Mouse (Mus musculus) kidney, adult 11 months (tissue): ENCODE measurements around the gene Bcl7a.

Experiments used
- DNase-seq: peaks from one replicate; pipeline ENCODE4 v3.0.0; 2022

Bcl7a gene

GRCm38 (mm10) chr5:123343707-123344627, at the start of gene Bcl7a:
Gene Bcl7a (plus strand): TSS chr5:123343834.
- DNase-seq: peak; percentile 88

DNA sequence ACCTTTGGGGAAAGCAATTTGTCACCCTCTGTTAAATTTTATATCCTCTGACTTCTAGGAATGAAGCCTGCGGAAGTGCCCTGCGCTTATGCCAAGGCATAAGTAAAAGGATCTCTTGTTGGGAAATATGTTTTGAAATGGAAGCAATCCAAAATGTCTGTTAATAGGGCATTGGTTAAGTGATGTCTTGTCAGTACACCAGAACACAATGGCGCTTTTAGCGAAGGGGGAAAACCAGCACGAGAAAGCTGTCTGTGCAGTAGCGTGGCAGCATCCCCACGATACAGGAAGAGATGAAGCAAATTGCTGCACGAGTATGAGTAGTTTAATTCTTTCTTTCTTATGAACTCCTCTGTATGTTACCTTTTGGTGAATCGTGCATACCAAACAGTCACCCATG, 49.0 kb upstream of the Bcl7a start:
- no peak for DNase-seq

DNA sequence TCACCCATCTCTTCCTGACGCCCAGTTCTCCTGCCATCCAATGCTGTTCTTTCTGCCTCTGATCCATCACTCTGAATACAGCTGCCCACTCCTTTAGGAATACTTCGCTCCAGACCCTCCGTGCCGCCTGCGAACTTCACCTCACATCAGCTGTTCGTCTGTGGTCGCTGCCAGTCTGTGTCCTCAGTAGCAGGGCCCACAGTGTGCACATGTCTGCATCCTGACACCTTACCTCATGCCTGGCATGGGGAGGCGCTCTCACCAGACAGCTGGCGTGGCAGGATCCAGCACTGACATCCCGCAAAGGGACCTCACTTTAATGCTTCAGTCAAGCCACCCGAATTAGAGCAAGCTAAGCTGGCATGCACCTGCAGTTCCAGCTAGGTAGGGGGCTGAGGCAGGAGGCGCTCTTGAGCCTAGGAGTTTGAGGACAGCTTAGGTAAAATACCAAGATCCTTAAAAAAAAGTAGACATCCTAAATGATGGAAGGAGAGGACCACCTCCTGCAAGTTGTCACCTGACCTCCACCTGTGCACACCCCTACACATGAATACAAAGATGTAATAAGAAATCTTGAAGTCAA, 47.3 kb upstream of the Bcl7a start:
- no peak for DNase-seq

DNA sequence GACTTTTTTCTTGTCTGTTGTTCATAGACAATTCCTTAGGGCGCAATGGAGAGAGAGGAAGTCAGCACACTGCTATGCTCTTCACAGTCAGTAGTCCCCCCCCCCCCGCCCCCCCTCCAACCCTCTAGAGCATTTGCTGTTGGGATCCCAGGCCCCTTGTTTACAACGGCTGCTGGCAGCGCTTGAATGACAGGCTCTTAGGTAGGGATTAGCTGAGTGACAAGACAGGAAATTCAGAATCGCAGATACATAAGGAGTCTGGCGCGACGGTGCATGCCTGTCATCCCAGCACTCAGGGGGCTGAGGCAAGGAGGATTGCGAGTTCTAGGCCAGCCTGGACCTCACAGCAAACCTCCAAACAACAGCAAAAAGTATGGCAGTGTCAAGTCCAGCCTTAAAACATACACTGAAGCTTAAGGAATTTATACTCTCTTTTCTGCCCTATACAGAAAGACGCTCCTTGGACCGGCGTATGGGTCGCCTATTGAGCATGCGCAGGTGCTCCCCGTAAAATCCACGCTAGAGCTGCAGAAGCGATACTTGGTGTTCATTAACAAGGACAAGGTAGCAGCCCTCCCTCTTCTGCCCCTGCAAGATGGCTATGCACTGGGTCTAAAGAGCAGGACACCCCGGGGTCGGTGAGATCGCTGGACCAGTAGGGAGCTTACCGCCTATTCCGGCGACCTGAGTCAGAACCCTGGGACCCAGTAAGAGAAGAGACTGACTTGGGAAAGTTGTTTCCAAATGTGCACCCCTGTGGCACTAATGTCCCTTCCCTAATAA, 46.5 kb upstream of the Bcl7a start:
- peak; percentile 52 for DNase-seq

- no peak for DNase-seq
Measured at GRCm38 (mm10) chr5:123297830-123298229, 45.8 kb upstream of the Bcl7a start.

DNA sequence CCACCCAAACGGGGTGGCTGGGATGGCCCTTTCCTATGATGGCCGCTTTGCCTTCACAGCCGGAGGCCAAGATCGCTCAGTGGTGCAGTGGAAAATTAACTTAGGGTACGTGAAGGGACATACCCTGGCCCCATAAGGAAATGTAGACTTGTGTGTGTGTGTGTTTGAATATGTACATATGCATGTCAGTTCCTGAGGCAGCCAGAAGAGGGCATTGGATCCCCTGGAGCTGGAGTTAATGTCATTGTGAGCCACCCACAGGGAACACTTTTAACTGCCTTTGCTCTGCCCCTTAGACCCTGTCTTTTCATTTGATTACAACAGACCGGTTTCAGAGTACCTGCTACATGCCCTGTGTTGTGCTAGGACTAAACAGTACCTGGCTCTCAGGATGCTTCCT, 45.1 kb upstream of the Bcl7a start:
- no peak for DNase-seq

DNA sequence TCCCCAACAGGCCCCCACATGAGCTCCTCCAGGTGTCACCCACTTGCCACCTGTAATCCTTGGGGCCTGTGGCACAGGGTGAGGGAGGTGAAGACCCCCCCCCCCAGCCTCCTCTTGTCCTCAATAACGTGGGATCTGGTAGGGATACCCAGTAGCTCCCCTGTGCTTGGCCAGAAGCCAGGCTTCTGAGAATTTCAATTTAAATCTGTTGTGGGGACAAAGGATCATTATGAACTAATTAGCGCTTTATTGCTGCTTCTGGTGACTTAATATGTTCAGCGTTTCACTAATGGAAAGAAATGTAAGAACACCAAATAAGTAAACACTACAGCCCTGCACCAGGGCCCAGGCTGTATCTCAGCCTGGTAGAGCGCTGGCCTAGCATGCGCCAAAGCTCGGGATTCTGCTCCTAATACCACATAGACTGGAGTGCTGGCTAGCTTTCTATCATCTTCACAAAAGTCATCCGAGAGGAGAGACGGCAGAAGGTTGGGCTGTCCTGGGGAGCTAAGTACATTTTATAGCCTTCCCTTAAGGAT, 43.1 kb upstream of the Bcl7a start:
- DNase-seq: no peak

DNA sequence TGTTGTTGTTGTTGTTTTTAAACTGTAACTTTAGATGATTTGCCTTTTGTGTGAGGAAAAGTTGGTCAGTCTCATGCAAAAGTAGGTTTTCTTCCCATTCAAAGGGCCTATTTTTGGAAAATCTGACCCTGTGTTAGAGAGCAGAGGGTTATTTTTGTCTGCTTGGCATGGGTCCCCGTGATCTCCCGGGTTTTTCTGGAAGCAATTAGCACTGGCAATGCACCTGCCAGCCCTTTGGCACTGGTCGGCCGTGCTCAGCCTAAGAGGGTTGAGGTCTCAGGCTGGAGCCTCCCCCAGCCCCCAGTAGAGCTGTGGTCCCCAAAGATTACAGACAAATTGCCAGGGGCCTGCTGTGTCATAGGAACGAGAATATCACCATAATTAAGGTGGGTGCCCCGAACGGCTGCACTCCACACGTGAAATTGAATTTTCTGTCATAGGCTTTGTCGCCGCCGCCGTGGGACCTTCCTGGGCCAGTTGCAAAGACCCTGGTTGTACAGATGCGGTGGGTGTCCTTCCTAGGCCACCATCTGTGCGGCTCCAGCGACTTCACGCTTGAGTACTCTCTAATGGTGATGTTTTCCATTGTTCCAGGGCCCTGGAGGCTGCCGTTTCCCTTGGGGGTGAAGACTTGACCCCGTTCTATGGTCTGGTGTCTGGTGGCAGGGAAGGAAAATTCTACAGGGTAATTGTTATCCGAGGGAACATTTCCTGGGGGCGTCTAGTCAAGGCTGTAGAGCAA, 41.7 kb upstream of the Bcl7a start:
- no peak for DNase-seq

- no peak for DNase-seq
Measured at GRCm38 (mm10) chr5:123307630-123308282, 35.9 kb upstream of the Bcl7a start.

- DNase-seq: no peak
Measured at GRCm38 (mm10) chr5:123309816-123310215, 33.8 kb upstream of the Bcl7a start.

GRCm38 (mm10) chr5:123310221-123310620, 33.4 kb upstream of the Bcl7a start:
- DNase-seq: no peak

DNA sequence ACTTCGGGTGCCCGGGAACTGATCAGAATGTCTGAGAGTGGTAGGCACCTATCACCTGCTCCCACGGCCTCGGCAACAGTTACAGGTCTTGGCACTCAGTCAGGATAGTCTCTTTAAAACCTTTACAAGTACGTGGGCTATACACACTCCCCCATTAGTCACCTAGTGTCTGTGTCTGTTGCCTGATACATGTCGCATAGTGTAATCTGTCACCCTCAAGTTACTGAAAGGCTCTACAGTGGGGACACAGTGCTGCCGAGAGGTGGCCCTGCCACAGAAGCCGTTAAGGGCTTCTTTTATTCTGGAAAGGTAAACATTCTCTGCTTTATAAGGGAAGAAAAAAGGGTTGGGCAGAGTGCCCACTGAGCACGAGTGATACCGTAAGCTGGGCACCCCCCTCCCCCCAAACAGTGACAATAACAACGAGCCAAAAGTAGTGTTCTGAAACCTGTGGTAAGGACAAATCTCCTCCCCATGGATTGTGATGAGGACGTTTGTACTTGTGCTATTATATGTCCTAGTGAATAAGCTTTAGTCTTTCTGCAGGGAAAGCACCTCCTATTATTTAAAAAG, 30.5 kb upstream of the Bcl7a start:
- DNase-seq: no peak

GRCm38 (mm10) chr5:123313851-123314380, 29.7 kb upstream of the Bcl7a start:
- DNase-seq: no peak

GRCm38 (mm10) chr5:123315219-123315866, 28.3 kb upstream of the Bcl7a start:
- DNase-seq: no peak

DNA sequence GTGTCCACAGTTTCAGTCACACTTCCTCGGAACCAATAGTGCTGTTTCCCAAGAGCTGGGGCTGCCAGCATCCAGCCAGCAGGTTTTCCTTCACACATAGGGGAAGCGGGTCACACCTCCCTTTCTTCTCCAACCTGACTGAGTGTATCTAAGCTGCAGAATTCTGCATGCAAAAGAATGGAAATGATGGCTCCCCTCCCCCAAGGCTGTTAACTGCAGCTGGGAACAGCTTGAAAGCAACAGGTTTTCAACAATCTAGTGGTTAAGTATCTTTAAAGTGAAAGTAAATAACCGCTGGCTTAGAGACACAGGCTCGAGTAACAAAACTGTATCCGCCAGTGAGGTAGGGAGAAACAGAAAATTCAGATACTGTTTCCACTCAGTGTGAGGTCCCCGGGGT, 25.6 kb upstream of the Bcl7a start:
- peak; percentile 17 for DNase-seq

- DNase-seq: no peak
Measured at GRCm38 (mm10) chr5:123320136-123320535, 23.5 kb upstream of the Bcl7a start.

DNA sequence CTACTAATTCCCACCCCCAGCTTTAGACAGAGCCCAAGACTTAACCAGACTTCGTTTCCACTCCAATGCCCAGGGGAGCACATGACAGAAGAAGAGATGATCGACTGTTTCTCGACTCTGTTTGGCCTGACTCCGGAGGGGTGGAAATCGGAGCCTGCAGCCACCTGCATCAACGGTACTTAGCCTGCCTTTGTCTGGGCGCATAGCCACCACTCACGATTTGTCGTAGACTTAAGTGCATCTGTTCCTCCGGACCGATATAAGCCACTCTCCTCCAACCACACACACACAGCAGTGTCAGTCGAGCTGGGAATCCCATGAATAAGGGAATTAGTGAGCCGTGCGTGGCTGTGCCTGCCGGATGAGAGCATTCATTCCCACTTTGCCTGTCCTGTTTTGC, 19.4 kb upstream of the Bcl7a start:
- no peak for DNase-seq

DNA sequence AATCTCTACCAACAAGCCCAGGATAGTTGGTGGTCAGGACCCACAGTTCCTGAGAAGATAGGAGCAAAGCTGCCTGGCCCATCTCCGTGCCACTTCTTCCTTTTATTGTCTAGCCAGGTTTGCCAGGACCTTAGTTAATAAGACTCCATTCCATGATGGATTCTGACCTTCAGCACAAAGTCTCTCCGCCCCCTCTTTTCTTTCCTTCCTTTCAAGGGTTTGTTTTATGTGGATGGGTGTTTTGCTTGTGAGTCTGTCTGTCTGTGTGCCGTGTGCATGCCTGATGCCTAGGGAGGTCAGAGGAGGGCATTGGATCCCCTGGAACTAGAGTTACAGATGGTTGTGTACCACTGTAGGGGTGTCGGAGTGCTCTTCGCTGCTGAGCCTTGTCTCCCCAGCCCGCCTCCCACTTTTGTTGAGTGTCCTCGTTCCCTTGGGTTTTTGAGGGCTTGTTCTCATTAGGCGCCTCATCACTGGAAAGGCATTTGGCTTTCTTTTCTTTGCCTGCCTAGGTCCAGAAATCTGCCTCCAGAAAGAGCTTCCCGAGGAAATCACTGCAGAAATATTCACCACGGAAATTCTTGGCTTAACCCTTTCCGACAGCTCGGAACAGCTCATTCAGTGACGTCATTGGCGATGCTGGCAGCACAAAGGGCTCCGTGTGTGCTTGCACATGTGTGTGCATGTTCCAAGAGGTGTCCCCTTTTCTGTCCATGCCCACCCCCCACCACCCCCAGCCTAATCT, 17.5 kb upstream of the Bcl7a start:
- DNase-seq: peak; percentile 74

DNA sequence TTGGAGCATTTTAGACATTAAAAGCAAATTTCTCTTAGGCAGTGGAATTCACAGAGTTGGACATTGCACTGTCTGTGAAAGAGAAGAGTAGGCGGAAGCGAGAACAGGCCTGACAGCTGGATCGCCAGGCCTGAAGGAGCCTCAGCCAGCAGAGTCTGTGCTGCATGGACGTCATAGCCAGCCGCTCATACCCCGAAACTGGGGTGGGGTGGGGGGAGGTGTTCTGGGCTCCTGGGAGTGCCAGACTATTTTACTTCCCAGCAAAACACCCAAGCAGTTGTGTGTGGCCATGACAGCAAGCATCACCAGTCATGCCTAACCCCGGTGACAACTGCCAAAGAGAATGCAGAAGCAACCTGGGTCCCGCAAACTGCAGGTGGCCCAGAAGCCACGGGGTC, 16.9 kb upstream of the Bcl7a start:
- DNase-seq: no peak

GRCm38 (mm10) chr5:123327686-123328085, 15.9 kb upstream of the Bcl7a start:
- peak; percentile 36 for DNase-seq
